Mouse (Mus musculus) kidney, embryonic 14.5 days (tissue): ENCODE results near the gene Scfd2. TPM values are rescaled to one million over a fixed set of nuclear protein-coding genes. Genes with fewer than 3 reads are reported as not detected.
A peak's percentile ranks its signal among the peaks of the same experiment; 100 is the strongest.

Source experiments
- ATAC-seq: fragments of 200-750 bp; cut with Nextera tagmentation; 2 replicates; pipeline ENCODE4 v1.8.0; 2017; ENCODE audit warnings: moderate number of reproducible peaks, mild to moderate bottlenecking, moderate TSS enrichment, moderate library complexity; ENCODE audit not compliant: low FRiP score, low TSS enrichment
- H3K27ac ChIP-seq: fragments of 300-500 bp; sonication (generic); 2 replicates; pipeline ENCODE4 v1.5.1; 2014; ENCODE audit warnings: low read depth, mild to moderate bottlenecking, low read length, moderate library complexity, mixed read lengths
- H3K27me3 ChIP-seq: fragments of 300-500 bp; sonication (generic); 2 replicates; pipeline ENCODE4 v1.6.1; 2014; ENCODE audit warnings: mild to moderate bottlenecking, low read length; ENCODE audit not compliant: control insufficient read depth, insufficient read depth
- H3K36me3 ChIP-seq: fragments of 300-500 bp; sonication (generic); 2 replicates; pipeline ENCODE4 v1.6.1; 2014; ENCODE audit warnings: low read length, mixed read lengths; ENCODE audit not compliant: control insufficient read depth, insufficient read depth
- H3K4me1 ChIP-seq: fragments of 300-500 bp; sonication (generic); 2 replicates; pipeline ENCODE4 v1.6.1; 2014; ENCODE audit warnings: low read length, mixed read lengths; ENCODE audit not compliant: control insufficient read depth, insufficient read depth
- H3K4me2 ChIP-seq: fragments of 300-500 bp; sonication (generic); replicated peaks from 2 replicates; pipeline ENCODE4 v1.6.1; 2014; ENCODE audit warnings: low read depth, mild to moderate bottlenecking, low read length
- H3K4me3 ChIP-seq: fragments of 300-500 bp; sonication (generic); 2 replicates; pipeline ENCODE4 v1.5.1; 2014; ENCODE audit warnings: mild to moderate bottlenecking, low read length
- H3K9ac ChIP-seq: fragments of 300-500 bp; sonication (generic); 2 replicates; pipeline ENCODE4 v1.6.1; 2014; ENCODE audit warnings: low read depth, mild to moderate bottlenecking, low read length, moderate library complexity
- H3K9me3 ChIP-seq: fragments of 300-500 bp; sonication (generic); 2 replicates; pipeline ENCODE4 v1.6.1; 2016; ENCODE audit warnings: low read length; ENCODE audit not compliant: control insufficient read depth
- WGBS: fragments of 180-500 bp; shearing (Covaris S2); extraction: QIAGEN DNeasy Blood & Tissue Kit; methylation state at CpG from one replicate; pipeline ENCODE4 v1.1.7; 2014; 5-methylcytosine and 5-hydroxymethylcytosine counted together
- polyA plus RNA-seq: library from polyadenylated mRNA; unstranded; fragments of >200 nt; fragmentation: Nextera tagmentation; extraction: Ambion mirVana; gene quantifications from 2 replicates; pipeline ENCODE4 v1.2.1, GENCODE M21; 2014

Gene Scfd2
- polyA plus RNA-seq, 1 experiment from 2014 or later, result 18.3 TPM

DNA sequence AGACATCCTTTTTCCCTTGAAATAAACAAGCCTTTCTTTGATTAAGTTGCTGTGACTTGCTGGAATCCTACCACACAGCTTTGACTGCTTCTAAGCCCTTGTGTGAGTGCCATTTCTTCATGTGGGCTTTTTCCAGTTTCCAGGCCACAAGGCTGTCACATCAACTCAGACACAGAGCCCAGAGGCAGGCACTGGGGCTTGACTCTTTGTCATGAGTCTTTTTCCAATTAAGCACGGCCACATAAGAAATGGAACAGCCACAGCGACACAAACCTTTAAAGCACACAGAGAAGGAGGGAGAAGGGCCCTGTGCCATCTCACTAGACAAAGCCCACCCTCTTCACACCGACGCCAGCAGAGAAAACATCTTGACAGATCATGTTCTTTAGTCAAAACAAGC, 313.0 kb downstream of the Scfd2 start:
- no peak for ATAC-seq
- no peak overlapping the region for H3K27ac ChIP-seq
- H3K4me2 ChIP-seq, result no peak overlapping the region
- peaks cover 17% of the 10 kb centered on the region for H3K4me1 ChIP-seq
- no peaks in the 10 kb centered on the region for H3K9me3 ChIP-seq
- no peak overlapping the region for H3K9ac ChIP-seq
- H3K4me3 ChIP-seq, result no peak overlapping the region
- 51% methylated on average over 4 of the region's 4 CpGs for WGBS
- no peaks in the 10 kb centered on the region for H3K27me3 ChIP-seq
- no peaks in the 10 kb centered on the region for H3K36me3 ChIP-seq

DNA sequence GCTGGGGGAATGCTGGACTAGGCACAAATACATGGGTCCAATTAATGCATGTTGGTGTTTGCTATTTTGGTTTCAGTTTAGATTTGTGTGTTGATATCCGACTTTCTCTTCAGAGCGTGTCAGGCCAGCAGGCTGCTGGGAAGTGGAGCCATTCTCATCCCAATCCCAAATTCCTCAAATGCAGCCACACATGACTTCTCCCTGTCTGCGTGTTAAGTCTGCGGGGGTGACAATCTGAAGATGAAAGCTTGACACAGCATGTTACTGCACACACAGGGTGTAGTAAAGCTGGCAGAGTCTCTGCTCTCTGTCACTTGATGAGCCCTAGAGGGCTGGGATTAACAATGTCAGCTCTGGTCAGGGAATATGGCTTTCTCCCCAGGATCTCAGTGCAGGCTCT, 316.4 kb downstream of the Scfd2 start:
- peak; percentile 62 for ATAC-seq
- H3K9ac ChIP-seq, result no peak overlapping the region
- no peaks in the 10 kb centered on the region for H3K36me3 ChIP-seq
- WGBS, result 16% methylated on average over 4 of the region's 4 CpGs
- no peaks in the 10 kb centered on the region for H3K27me3 ChIP-seq
- H3K4me1 ChIP-seq, result peaks cover 20% of the 10 kb centered on the region
- no peak overlapping the region for H3K4me3 ChIP-seq
- no peaks in the 10 kb centered on the region for H3K9me3 ChIP-seq
- H3K4me2 ChIP-seq, result no peak overlapping the region
- peak overlapping the region; percentile 71 for H3K27ac ChIP-seq

DNA sequence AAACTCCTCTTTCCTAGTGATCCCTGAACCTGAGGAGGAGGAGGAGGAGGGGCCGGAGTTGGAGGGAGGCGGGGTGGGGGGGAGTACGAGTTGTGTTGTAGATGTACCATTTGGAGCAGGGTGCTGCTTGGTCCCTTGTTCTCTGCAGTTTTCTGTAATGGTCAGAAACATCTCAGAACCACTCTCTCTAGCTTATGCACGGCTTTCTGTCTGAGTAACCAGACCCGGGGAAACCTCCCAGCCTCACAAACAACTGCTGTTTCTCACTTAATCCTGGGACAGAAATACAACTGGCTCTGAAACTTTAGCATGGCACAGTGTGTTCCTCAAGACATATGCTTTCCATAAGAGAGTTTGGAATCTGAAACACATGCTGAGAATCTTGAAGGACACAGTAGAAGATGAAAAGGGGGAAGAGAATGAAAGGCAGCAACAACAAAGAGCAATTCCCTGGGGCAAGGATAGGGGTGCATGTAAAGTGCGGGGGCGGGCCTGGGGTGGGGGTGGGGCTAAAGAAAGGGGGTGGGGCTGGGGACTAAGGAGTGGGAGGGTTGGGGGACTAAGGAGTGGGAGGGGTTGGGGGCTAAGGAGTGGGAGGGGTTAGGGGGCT, 317.0 kb downstream of the Scfd2 start:
- 5% methylated on average over 7 of the region's 7 CpGs for WGBS
- peaks cover 20% of the 10 kb centered on the region for H3K4me1 ChIP-seq
- H3K4me3 ChIP-seq, result no peak overlapping the region
- no peaks in the 10 kb centered on the region for H3K27me3 ChIP-seq
- ATAC-seq, result 0 out of 2 replicates have a peak, but pooled peaks have one; percentile 26
- no peak overlapping the region for H3K9ac ChIP-seq
- H3K4me2 ChIP-seq, result peak overlapping the region; percentile 22; the same call in 1 of the 2 replicates
- H3K36me3 ChIP-seq, result no peaks in the 10 kb centered on the region
- peak overlapping the region; percentile 84; the same call in 1 of the 2 replicates for H3K27ac ChIP-seq
- no peaks in the 10 kb centered on the region for H3K9me3 ChIP-seq

DNA sequence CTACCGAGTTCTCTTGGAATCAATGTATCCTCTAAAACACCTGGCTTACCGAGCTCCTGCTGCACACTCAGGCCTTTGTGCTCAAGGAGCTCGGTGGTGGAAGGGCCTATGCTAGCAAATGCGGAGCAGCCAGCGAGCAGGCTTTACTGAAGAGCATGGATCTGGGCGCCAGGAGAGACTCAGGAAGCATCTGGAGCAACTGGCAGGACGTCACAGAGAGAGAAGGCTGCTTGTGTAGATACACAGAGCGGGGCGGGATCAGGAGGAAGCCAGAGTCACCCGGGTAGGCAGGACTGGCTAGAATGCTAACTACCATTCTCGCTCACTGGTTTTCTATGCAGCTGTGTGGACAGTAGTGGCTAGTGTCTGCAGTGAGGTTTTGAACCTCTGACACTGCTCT, 320.2 kb downstream of the Scfd2 start:
- 74% methylated on average over 11 of the region's 11 CpGs for WGBS
- no peaks in the 10 kb centered on the region for H3K9me3 ChIP-seq
- H3K4me2 ChIP-seq, result no peak overlapping the region
- no peaks in the 10 kb centered on the region for H3K27me3 ChIP-seq
- H3K4me3 ChIP-seq, result no peak overlapping the region
- no peak overlapping the region for H3K9ac ChIP-seq
- H3K27ac ChIP-seq, result no peak overlapping the region
- peaks cover 32% of the 10 kb centered on the region for H3K4me1 ChIP-seq
- no peak for ATAC-seq
- H3K36me3 ChIP-seq, result no peaks in the 10 kb centered on the region

DNA sequence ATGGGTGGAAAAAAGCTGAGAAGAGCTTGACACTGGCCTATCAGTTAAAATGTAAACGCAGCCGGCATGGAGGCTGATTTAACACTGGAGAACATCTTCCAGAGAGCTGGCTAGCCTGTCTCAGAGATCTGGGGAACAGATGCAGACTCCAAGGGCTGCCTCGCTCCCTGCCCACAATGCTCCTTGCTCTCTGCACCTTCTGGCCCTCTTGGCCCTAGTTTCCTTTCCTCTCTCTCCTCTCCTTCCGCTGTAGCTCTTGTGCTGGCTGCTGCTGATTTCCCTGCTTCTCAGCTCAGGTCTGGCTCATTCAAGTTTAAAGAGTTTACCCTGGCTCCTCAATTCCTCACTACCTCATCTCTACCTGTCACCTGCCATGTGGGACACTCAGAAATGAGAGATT, 321.9 kb downstream of the Scfd2 start:
- Histone ChIP-seq H3K9ac (no peak overlapping the region), H3K4me2 (no peak overlapping the region), H3K27ac (no peak overlapping the region), H3K4me1 (peaks cover 33% of the 10 kb centered on the region), H3K36me3 (no peaks in the 10 kb centered on the region), H3K4me3 (no peak overlapping the region), H3K27me3 (no peaks in the 10 kb centered on the region), H3K9me3 (no peaks in the 10 kb centered on the region)
- no peak for ATAC-seq
- 94% methylated on average over 4 of the region's 4 CpGs for WGBS

DNA sequence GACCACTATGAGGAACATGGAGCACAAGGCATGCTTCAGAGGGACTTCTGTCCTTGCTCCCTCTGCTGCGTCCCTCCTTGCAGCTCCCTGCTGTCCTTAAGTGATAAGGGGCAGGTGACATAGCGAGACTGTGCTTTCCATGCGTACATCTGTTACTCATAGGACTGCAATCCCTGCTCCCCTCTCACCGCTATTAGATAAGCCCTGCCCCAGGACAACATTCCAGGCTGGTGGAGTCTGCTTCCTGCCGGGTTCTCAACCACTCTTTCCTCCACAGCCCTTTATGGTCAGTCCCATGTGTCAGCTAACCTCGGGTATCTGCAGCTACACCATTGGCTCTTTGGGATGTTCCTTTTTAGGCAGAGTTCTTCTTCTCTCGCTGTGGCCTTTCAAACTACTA, 323.1 kb downstream of the Scfd2 start:
- no peak for ATAC-seq
- H3K4me1 ChIP-seq, result peaks cover 27% of the 10 kb centered on the region
- no peak overlapping the region for H3K27ac ChIP-seq
- H3K9me3 ChIP-seq, result no peaks in the 10 kb centered on the region
- no peak overlapping the region for H3K9ac ChIP-seq
- no peaks in the 10 kb centered on the region for H3K27me3 ChIP-seq
- H3K36me3 ChIP-seq, result no peaks in the 10 kb centered on the region
- H3K4me2 ChIP-seq, result no peak overlapping the region
- H3K4me3 ChIP-seq, result no peak overlapping the region
- WGBS, result 62% methylated on average over 7 of the region's 7 CpGs

DNA sequence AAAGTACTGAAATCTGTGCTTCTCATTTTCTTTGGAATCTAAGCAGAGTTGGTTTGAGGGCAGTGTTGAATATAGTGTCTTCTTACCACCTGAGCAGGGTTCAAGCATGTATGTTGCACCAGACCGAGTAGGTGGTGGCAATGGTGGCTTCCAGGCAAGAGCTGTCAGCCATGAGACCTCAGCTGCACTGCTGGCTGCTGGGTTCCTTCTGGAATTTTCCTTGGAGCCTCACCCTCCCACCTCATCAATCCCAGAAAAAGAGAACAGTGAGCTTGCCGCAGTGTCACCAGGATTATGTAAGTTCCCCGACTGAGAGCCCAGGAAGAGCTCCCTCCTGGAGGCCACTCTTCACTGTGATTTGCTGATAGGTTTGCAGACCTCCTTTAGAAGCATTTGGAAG, 324.4 kb downstream of the Scfd2 start:
- no peak overlapping the region for H3K9ac ChIP-seq
- H3K36me3 ChIP-seq, result no peaks in the 10 kb centered on the region
- 70% methylated on average over 3 of the region's 3 CpGs for WGBS
- H3K9me3 ChIP-seq, result no peaks in the 10 kb centered on the region
- no peaks in the 10 kb centered on the region for H3K27me3 ChIP-seq
- no peak overlapping the region for H3K27ac ChIP-seq
- no peak overlapping the region for H3K4me2 ChIP-seq
- peaks cover 24% of the 10 kb centered on the region for H3K4me1 ChIP-seq
- no peak overlapping the region for H3K4me3 ChIP-seq
- ATAC-seq, result no peak

DNA sequence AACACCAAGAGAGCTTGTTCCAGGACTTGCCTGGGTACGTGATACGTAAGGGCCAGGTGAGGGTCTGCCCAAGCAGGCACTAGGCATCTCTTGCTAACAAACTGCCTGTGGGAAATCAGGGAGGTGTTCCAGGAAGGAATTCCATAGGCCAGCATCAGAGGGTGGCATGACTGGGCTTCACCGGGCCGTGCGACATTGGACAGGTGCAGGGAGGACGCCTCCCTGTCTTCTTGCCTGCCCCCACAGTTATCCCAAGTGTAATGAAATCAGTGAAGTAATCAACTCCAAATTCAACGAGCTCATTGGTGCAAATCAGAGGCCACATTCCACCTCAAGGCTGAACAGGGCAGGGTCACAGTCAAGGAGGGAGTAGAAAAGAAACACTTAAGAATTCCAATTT, 324.9 kb downstream of the Scfd2 start:
- no peak overlapping the region for H3K4me2 ChIP-seq
- peaks cover 25% of the 10 kb centered on the region for H3K4me1 ChIP-seq
- no peaks in the 10 kb centered on the region for H3K36me3 ChIP-seq
- H3K27me3 ChIP-seq, result no peaks in the 10 kb centered on the region
- ATAC-seq, result peak; percentile 71; the same call in 1 of the 2 replicates
- no peaks in the 10 kb centered on the region for H3K9me3 ChIP-seq
- peak overlapping the region; percentile 37; the same call in 1 of the 2 replicates for H3K27ac ChIP-seq
- no peak overlapping the region for H3K4me3 ChIP-seq
- 38% methylated on average over 7 of the region's 7 CpGs for WGBS
- H3K9ac ChIP-seq, result no peak overlapping the region

DNA sequence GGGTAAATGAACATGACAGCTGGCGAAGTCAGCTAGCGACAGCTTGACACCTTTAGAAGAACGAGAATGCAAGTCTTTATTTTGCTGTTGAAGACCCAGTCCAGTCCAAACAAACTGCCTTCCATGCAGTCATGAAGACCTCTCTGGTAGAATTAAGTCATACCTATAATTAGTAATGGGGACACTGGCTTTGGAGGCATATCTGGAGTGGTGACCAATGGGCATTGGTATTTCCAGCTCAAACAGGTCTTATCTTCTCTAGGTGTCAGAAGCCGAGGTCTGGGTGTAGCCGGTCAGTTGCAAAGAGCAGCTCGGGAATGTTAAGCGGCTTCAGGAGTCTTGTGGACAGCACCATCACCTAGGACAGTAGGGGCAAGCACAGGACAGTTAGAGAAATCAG, 325.5 kb downstream of the Scfd2 start:
- ATAC-seq, result no peak
- peak overlapping the region; percentile 37; the same call in 1 of the 2 replicates for H3K27ac ChIP-seq
- WGBS, result 83% methylated on average over 7 of the region's 7 CpGs

More for the DNA sequence above, 325.5 kb downstream of the Scfd2 start:
- Histone ChIP-seq H3K4me3 (no peak overlapping the region), H3K4me2 (no peak overlapping the region), H3K36me3 (no peaks in the 10 kb centered on the region), H3K9ac (no peak overlapping the region), H3K27me3 (no peaks in the 10 kb centered on the region), H3K9me3 (no peaks in the 10 kb centered on the region), H3K4me1 (peaks cover 30% of the 10 kb centered on the region)
